Mouse (Mus musculus) stomach, embryonic 16.5 days (tissue): Measurements from ENCODE around the gene Cyb5r3. TPM values are rescaled to one million over a fixed set of nuclear protein-coding genes. Genes with fewer than 3 reads are reported as not detected.

ENCODE experiments used
- ATAC-seq: fragments of 200-750 bp; cut with Nextera tagmentation; 2 replicates; pipeline ENCODE4 v1.8.0; 2017; ENCODE audit warnings: moderate number of reproducible peaks, moderate TSS enrichment; ENCODE audit not compliant: insufficient read depth, low FRiP score
- H3K27ac ChIP-seq: fragments of 300-500 bp; sonication (generic); 2 replicates; pipeline ENCODE4 v1.5.1; 2014; ENCODE audit warnings: low read length
- H3K27me3 ChIP-seq: fragments of 300-500 bp; sonication (generic); 2 replicates; pipeline ENCODE4 v1.6.1; 2014; ENCODE audit warnings: low read length, control low read depth, mixed read lengths; ENCODE audit not compliant: control insufficient read depth, insufficient read depth
- H3K36me3 ChIP-seq: fragments of 300-500 bp; sonication (generic); 2 replicates; pipeline ENCODE4 v1.6.1; 2014; ENCODE audit warnings: low read length; ENCODE audit not compliant: control insufficient read depth, insufficient read depth
- H3K4me1 ChIP-seq: fragments of 300-500 bp; sonication (generic); 2 replicates; pipeline ENCODE4 v1.6.1; 2014; ENCODE audit warnings: low read length, control low read depth, mixed read lengths; ENCODE audit not compliant: control insufficient read depth, insufficient read depth
- H3K4me2 ChIP-seq: fragments of 300-500 bp; sonication (generic); 2 replicates; pipeline ENCODE4 v1.6.1; 2014; ENCODE audit warnings: low read depth, low read length, mixed read lengths
- H3K4me3 ChIP-seq: fragments of 300-500 bp; sonication (generic); replicated peaks from 2 replicates; pipeline ENCODE4 v1.5.1; 2014; ENCODE audit warnings: mild to moderate bottlenecking, low read length
- H3K9ac ChIP-seq: fragments of 300-500 bp; sonication (generic); 2 replicates; pipeline ENCODE4 v1.6.1; 2014; ENCODE audit warnings: low read length
- H3K9me3 ChIP-seq: fragments of 300-500 bp; sonication (generic); replicated peaks from 2 replicates; pipeline ENCODE4 v1.6.1; 2016; ENCODE audit warnings: low read length, control low read depth; ENCODE audit not compliant: control insufficient read depth
- WGBS: fragments of 180-500 bp; shearing (Covaris S2); extraction: QIAGEN DNeasy Blood & Tissue Kit; methylation state at CpG from one replicate; pipeline ENCODE4 v1.1.7; 2014; 5-methylcytosine and 5-hydroxymethylcytosine counted together
- polyA plus RNA-seq: library from polyadenylated mRNA; unstranded; fragments of >200 nt; fragmentation: Nextera tagmentation; extraction: Ambion mirVana; gene quantifications from 2 replicates; pipeline ENCODE4 v1.2.1, GENCODE M21; 2015

The Cyb5r3 gene
- polyA plus RNA-seq, 1 experiment from 2014 or later = 211 TPM

DNA sequence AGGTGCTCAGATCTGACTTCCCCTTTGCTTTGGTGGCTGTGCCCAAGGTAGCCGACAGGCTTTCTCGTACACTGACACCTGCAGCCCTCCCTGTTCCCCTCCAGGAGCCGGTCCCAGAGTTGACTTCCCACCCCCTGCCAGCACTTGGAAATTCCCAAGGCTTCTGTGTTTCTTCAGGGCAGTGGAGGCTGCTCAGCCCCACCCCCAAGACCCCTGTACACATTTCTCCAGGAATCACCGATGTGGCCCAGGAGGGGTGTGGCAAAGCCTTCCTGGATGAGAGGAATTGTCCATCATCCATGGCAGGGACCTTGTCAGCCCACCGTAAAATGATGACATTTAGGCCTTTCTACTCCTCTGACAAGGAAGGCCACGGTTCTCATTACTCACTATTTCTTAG, 61.1 kb downstream of the Cyb5r3 start:
- 0 out of 2 replicates have a peak, but pooled peaks cover 5% of the 10 kb centered on the region for H3K4me1 ChIP-seq
- H3K4me3 ChIP-seq = no peak overlapping the region
- no peak overlapping the region for H3K4me2 ChIP-seq
- H3K9me3 ChIP-seq = no peaks in the 10 kb centered on the region
- ATAC-seq = no peak
- no peak overlapping the region for H3K9ac ChIP-seq
- H3K27me3 ChIP-seq = no peaks in the 10 kb centered on the region
- no peak overlapping the region for H3K27ac ChIP-seq
- WGBS = 57% methylated on average over 6 of the region's 6 CpGs
- H3K36me3 ChIP-seq = peaks cover 10% of the 10 kb centered on the region; the same call in 1 of the 2 replicates

DNA sequence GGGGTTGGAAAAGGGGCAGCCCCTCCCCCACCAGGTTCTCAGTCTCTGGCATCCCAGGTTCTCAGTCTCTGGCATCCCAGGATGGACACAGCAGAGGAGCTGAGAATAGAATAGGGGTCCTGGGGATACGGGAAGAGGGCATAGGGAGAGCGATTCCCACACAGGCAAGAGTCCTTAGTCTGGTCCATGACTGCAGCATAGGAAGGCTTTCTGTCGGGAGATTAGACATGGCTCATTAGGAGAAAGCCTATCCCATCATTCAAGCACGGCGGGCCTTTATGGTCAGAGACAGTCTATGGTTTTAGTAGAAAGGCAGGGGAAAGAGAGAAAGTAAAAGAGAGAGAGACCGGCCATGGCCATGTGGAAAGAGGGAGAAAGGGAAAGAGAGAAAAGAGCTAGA, 64.6 kb downstream of the Cyb5r3 start:
- no peak overlapping the region for H3K4me2 ChIP-seq
- no peak overlapping the region for H3K4me3 ChIP-seq
- WGBS = 73% methylated on average over 6 of the region's 6 CpGs
- ATAC-seq = no peak
- H3K27ac ChIP-seq = no peak overlapping the region
- no peaks in the 10 kb centered on the region for H3K9me3 ChIP-seq
- H3K36me3 ChIP-seq = no peaks in the 10 kb centered on the region
- no peaks in the 10 kb centered on the region for H3K27me3 ChIP-seq
- H3K9ac ChIP-seq = no peak overlapping the region
- no peaks in the 10 kb centered on the region for H3K4me1 ChIP-seq

DNA sequence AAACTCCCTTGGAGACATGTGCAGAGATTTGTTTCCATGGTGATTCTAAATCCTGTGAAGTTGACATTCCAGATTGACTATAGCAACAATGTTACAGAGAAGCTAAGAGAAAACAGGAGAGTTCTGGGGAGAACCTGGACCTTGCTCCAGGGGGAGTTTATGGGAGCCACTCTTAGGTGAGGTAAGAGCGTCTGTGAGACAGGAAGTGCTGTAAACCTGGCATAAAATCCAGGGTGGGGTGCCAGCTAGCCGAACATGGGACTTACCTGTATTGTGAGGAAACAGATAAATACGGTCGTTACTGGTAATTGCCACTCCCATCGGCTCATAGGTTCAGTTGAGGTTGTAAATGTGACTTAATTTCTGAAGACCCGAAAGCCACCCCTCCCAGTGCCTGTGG, 66.0 kb downstream of the Cyb5r3 start:
- H3K27ac ChIP-seq = no peak overlapping the region
- no peak overlapping the region for H3K4me3 ChIP-seq
- H3K27me3 ChIP-seq = no peaks in the 10 kb centered on the region
- no peaks in the 10 kb centered on the region for H3K36me3 ChIP-seq
- no peaks in the 10 kb centered on the region for H3K4me1 ChIP-seq
- WGBS = 63% methylated on average over 6 of the region's 6 CpGs
- H3K9me3 ChIP-seq = no peaks in the 10 kb centered on the region
- ATAC-seq = no peak
- H3K9ac ChIP-seq = no peak overlapping the region
- no peak overlapping the region for H3K4me2 ChIP-seq

Other genes starting within 250 kb of the Cyb5r3 start
- 7.1 and 8.0 TPM in 2 replicates for gene Tcf20, start 184.7 kb downstream of the Cyb5r3 start, polyA plus RNA-seq
- 5.6 and 7.4 TPM in 2 replicates for gene Nfam1, start 139.3 kb downstream of the Cyb5r3 start, polyA plus RNA-seq
- gene Serhl, start 83.1 kb downstream of the Cyb5r3 start, polyA plus RNA-seq = 61.0 and 63.7 TPM in 2 replicates
- gene Rrp7a, start 49.8 kb downstream of the Cyb5r3 start, polyA plus RNA-seq = 65.5 and 66.0 TPM in 2 replicates
- 121 and 128 TPM in 2 replicates for gene Poldip3, start 23.2 kb downstream of the Cyb5r3 start, polyA plus RNA-seq
- 15.3 and 16.9 TPM in 2 replicates for gene A4galt, start 79.2 kb upstream of the Cyb5r3 start, polyA plus RNA-seq
- gene Arfgap3, start 177.7 kb upstream of the Cyb5r3 start, polyA plus RNA-seq = 79.9 and 80.6 TPM in 2 replicates